Mouse (Mus musculus) erythroblast, embryonic 14.5 days (primary cell): Measurements from ENCODE around the gene Tbl2.

Experiments used
- GATA1 ChIP-seq: IDR thresholded peaks from 2 replicates; pipeline ENCODE4 v1.6.1; 2012; ENCODE audit warnings: low read length, inconsistent platforms, mixed read lengths
- TAL1 ChIP-seq: IDR thresholded peaks from 3 replicates; pipeline ENCODE4 v1.6.1; 2012; ENCODE audit warnings: low read length, inconsistent platforms, mixed read lengths

- TF ChIP-seq GATA1 = no peak
- no peak for TF ChIP-seq TAL1
These were observed 11.8 kb downstream of the Tbl2 start for GRCm38 (mm10) chr5:135161221-135161620.
